Mouse (Mus musculus): Measurements from ENCODE around the gene Ksr1.
A peak's percentile ranks its signal among the peaks of the same experiment; 100 is the strongest.

Ksr1 gene

DNA sequence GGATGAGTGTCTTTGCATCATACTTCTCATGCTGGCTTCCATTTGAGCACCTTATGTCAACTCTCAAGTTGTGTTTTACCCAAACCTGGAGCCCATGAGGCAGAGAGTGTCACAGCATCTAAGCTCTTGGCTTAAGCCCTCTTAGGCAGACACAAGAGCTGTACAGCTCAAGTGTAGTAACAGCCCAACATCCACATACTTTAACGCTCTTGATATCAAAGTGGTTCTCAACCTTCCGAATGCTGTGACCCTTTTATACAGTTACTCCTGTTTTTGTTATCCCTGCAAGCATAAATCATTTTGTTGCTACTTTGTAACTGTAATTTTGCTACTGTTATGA, 80.0 kb downstream of the Ksr1 start:
- DNase-seq (ENCODE audit: low spot score): no peak

- no peak for DNase-seq (ENCODE audit: low spot score)
These were observed 80.6 kb downstream of the Ksr1 start for GRCm38 (mm10) chr11:79065463-79066190.

- no peak for DNase-seq (ENCODE audit: low spot score)
These were observed 81.9 kb downstream of the Ksr1 start for GRCm38 (mm10) chr11:79064311-79064710.

GRCm38 (mm10) chr11:79063616-79064015, 82.6 kb downstream of the Ksr1 start:
- no peak for DNase-seq (ENCODE audit: low spot score)

GRCm38 (mm10) chr11:79062897-79063296, 83.3 kb downstream of the Ksr1 start:
- no peak for DNase-seq (ENCODE audit: low spot score)

GRCm38 (mm10) chr11:79061839-79062238, 84.4 kb downstream of the Ksr1 start:
- DNase-seq (ENCODE audit: low spot score): no peak

- no peak for DNase-seq (ENCODE audit: low spot score)
These were observed 86.4 kb downstream of the Ksr1 start for GRCm38 (mm10) chr11:79059850-79060249.

- DNase-seq (ENCODE audit: low spot score): no peak
These were observed 87.1 kb downstream of the Ksr1 start for GRCm38 (mm10) chr11:79059062-79059461.

GRCm38 (mm10) chr11:79058610-79059009, 87.6 kb downstream of the Ksr1 start:
- DNase-seq (ENCODE audit: low spot score): no peak

GRCm38 (mm10) chr11:79057809-79058208, 88.4 kb downstream of the Ksr1 start:
- DNase-seq (ENCODE audit: low spot score): no peak

DNA sequence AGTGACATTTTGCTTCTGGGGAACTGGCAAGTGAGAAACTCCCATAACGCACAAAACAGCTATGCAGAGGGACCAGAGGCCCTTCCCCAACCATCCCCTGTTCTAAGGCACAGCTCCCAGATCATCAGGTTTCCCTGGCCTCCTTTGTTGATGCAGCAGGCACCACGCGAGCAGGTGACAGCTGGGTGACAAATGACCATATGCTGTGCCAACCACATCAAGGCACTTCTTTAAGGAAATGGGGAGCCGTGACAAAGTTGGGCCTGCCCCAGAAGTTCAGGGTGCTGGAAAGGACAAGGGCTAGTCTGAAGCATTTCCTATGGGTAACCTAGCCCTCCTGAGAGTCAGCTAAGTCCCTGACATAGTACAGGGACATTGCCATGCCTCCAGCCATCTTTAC, 89.3 kb downstream of the Ksr1 start:
- DNase-seq (ENCODE audit: low spot score): no peak

- DNase-seq (ENCODE audit: low spot score): no peak
These were observed 90.2 kb downstream of the Ksr1 start for GRCm38 (mm10) chr11:79056027-79056426.

DNA sequence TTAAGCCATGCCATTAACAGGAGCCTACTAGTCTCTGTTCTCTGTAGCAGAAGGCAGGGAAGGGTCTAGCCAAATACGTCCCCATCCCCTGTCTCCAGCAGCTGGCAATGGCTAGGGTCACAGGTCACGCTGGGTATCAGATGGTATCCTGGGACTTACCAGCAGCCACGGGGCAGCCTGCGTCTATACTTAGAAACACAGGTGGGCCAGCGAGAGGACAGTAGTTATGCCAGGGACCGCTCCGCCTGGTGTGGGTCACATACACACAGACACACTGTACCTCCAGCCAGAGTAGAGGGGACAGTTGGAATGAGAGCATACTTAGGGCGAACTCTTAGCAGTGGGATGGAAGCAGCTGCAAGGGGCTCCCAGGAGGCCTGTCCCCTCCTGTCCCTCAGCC, 91.0 kb downstream of the Ksr1 start:
- no peak for DNase-seq (ENCODE audit: low spot score)

DNA sequence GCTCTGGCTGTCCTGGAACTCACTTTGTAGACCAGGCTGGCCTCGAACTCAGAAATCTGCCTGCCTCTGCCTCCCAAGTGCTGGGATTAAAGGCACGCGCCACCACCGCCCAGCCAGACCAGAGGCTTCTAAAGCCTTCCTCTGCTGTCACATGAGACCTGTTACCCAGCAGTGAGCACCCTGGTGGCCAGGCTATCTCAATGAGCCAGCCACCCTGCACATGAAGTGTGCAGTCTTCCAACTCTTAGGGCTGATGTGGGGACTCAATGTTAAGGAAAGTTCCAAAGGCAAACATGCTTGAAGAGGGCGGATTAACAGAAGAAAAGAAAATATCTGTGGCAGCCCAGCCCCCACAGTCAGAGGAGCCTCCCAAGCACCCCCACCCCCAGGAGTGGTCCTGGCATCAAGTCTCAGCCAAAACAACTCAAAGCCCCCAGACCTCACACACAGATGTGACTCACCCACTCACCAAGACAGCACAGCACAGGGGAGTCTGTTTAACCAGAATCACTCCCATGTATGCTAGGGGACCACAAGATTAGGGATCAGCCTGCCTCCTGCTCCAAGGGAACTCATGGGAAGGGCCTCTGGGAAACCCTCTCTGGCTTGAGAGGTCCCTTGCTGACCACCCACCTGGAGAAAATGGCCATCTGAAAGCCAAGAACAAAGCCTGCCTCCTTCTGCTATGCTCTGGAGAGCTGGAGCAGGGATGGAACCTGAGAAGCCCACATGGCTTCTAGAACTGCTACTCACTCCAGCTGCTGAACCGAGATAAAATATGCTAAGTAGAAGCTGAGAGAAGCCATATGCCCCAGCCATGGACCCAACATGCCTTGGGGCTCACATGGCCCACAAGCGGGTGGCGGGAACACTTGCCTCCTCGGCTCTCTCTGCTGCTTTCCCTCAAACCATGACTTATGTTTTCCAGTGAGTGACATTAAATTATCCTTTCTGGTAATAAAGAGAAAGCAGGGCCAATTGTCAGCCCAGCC, 91.8 kb downstream of the Ksr1 start:
- peak; percentile 43 for DNase-seq (ENCODE audit: low spot score)

DNA sequence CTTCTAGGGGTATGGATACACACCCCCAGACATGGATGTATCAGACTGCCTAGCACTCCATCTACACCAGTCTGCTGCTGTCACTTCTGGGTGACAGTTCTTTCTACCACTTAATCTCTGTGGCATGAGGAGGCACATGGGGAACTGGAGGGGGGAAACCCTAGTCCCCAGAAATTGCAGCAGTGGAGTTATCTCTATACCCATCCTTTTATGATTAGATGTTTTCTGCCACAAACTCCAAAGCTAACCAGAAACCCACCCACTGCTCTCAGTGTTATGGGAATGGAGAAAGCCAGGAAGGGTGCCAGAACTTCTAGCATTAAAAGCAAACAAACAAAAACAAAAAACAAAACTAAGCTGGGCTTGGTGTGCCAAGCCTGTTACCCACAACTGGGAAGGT, 92.8 kb downstream of the Ksr1 start:
- no peak for DNase-seq (ENCODE audit: low spot score)

- no peak for DNase-seq (ENCODE audit: low spot score)
These were observed 93.4 kb downstream of the Ksr1 start for GRCm38 (mm10) chr11:79052769-79053168.

GRCm38 (mm10) chr11:79051522-79051921, 94.7 kb downstream of the Ksr1 start:
- no peak for DNase-seq (ENCODE audit: low spot score)

DNA sequence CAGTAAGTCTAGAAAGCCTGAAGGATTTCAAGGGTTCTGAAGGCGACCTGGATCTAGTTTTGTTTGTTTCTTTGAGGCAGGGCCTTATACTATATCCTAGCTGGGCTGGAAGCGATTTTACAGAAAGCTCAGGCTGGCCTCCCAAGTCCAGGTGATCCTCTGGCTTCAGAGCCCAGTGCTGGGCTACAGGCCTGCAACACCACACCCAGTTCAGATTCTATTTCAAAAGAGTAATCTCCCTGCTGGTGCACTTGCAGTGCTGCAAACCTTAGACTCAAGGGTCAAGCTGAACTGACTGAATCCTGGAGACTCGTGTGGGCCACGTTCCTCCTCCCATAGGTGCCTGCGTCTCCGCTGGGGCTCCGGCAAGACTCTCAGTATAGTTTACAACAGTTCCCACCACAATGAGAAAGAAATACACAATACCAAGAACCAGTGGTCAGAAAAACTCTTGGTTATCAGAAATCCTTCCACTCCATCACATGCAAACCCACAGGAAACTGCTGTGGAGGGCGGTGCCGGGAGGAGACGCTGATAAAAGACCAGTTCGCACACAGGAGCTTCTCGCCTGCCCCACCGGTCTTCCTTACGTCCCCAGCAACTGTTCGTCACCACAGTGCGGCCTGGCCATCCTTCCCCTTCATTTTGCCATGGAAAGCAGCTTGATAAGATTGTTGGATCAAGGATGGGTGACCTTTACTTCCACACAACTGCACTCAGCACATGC, 95.3 kb downstream of the Ksr1 start:
- DNase-seq (ENCODE audit: low spot score): no peak

DNA sequence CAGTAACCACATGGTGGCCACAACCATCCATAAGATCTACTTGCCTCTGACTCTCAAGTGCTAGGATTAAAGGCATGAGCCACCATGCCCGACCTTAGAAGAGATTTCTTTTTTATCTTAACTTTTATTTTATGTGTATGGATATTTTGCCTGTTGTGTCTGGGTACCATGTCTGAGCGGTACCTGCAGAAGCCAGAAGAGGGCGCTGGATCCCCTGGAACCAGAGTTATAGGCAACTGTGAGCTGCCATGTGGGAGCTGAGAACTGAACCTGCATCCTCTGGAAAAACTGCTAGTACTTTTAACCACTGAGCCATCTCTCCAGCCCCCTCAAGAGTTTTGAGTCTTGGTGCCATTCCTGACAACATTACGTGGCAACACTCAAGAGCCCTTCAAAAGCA, 97.3 kb downstream of the Ksr1 start:
- no peak for DNase-seq (ENCODE audit: low spot score)

DNA sequence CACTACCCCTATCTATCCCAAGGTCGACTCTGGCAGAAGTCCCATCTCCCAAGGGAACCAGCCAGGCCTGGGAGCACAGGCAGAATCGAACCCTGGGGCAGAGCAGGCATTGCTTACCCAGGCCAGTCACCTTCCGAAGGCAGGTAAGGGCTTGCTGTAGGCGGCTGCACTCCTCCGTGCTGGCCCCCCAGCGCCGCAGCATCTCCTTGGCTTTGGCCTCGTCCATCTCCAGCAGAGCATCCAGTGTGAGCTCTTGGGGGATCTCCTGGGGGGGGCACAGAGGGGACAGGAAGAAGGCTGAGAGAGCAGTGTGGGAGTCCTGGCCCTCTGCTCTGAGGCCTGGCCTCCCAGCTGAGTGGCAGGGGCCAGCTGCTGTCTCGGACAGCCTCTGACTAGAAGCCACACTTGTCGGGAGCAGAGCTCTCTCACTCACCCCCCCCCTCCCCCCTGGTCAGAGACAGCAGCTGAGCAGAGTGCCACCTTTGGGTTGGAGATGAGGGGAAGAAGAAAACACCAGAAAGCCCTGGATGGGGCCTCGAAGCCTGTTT, 99.0 kb downstream of the Ksr1 start:
- DNase-seq (ENCODE audit: low spot score): no peak

DNA sequence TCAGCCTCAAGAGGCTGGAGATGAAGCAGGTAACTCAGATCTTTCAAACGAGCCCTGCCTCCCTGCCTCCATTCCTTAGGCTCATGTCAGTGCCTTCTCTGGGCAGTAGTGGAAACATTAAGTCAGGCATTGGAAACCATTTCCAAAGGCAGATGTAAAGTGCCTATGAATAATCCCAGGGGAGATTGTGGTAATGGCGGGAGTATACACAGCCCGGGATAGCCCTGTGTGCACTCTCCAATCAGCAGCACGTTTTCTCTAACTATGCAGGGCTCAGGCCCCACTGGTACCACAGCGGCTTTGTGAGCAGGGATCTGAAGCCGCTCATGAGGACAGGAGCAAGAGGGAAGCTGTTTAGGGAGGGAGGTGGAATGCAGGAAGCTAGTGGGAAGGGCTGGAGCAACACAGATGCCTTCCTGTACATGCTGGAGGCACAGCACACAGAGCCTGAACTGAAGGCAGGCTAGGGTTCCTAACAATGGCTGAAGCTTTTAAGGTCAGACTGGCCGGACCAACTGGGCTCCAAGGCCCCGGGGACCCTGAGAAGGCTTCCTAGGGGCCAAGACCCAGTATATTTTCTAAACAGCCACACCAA, 99.5 kb downstream of the Ksr1 start:
- DNase-seq (ENCODE audit: low spot score): no peak

DNA sequence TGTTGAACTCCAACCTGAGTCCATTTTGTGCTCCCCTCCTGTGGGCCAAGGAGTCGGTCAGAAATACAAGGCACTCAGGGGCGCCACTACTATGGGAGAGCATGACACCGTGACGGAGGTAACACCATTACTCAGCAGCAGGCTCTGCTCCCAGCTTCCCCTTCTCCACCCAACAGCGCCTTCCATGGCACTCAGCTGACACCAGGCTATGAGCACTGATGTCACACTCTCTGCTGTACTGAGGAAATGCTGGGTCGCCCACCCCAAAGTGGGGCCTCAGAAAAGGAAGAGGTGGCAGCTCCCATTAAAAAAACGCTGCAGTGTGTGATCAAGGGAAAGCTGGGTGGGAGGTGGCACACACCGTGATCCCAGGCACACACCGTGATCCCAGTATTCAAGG, 101.0 kb downstream of the Ksr1 start:
- no peak for DNase-seq (ENCODE audit: low spot score)
